Mouse (Mus musculus) spleen, adult 2 months (tissue): Measurements from ENCODE around the gene Pabpc4.

Experiments used
- CTCF ChIP-seq: fragments of 200-500 bp; IDR thresholded peaks from 2 replicates; pipeline ENCODE4 v1.5.1; 2011; ENCODE audit warnings: mild to moderate bottlenecking, inconsistent platforms; ENCODE audit not compliant: insufficient read depth, insufficient read length, insufficient replicate concordance; ENCODE audit errors: extremely low read depth
- POLR2A ChIP-seq: fragments of 200-500 bp; IDR thresholded peaks from 2 replicates; pipeline ENCODE4 v1.6.1; 2011; ENCODE audit warnings: low read depth, low read length, inconsistent platforms

- no peak for TF ChIP-seq CTCF
- TF ChIP-seq POLR2A: no peak
Observed at GRCm38 (mm10) chr4:123286790-123287189, 24.6 kb downstream of the Pabpc4 start.
